Mouse (Mus musculus) cerebellum, postnatal 36 days (tissue): ENCODE data around the gene Egflam.

Experiments
- DNase-seq, 2 experiments: peaks; one replicate each; pipeline ENCODE4 v3.0.0; 2021 to 2022; ENCODE audit warnings: mixed read lengths in 2 of 2

Gene Egflam

GRCm38 (mm10) chr15:7397818-7398608, at the start of gene Egflam:
TSS of gene Egflam (minus strand) at chr15:7398395.
- DNase-seq, result no peak

- DNase-seq, result no peak
These were observed 45.5 kb upstream of the Egflam start for GRCm38 (mm10) chr15:7443396-7444315.

DNA sequence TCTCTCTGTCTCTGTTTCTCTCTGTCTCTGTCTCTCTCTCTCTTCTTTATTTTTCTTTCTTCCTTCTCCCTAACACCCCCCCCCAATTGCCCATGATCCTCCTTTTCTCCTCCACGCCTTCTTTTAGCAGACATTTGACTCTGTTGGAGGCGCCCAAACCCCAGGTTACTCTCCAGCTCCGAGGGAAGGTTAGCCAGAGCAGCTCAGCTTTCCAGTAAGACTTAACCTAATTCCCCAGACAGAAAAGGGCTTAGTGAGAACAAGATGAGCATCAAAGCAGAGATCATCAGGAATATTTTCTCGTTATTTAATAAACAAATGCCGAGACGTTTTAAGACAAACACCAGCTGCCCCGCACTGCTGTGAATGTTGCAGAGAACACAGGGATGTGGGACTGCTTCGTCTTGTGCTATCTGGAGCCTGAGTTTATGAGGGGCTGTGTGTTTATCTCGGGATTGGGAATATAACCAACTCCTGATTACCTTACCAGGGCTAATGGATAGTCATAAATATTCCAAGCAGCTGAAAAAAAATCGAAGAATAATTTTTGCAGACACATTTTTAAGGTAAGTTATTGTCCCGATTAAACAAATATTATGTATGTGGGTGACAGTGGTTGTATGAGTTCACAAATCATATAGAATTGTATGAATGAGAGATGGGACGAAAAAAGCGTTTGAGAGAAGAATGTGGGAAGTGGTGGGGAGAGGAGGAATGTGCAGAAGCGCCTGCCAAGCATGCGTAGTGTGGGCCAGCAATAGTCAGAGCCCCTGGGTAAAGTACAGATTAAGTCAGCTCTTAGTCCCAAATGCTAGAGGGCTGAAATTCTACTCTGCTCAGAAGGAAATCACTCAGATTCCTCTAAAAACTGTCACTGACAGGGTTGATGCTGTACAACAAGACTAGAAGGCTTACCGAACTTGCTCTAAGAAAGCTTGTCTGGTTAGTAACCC, 44.2 kb upstream of the Egflam start:
- DNase-seq, result no peak

DNA sequence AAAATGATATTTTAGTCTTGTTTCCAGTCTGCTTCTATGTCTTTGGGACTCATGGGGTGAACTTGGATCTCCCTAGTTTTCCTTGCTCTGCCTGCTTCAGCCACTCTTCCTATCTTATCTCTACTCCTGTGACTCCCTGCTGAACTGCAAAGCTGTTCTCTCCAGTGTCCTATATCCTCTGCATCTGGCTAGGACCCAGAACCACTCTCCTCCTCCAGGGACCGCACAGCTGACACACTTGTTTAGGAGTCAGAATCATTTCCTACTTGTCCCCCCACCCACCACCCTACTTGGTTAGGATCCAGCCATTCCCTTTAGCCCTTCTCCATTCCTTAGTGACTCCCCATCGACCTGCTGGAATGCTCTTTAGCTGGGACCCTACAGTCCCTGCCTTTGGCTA, 26.1 kb upstream of the Egflam start:
- DNase-seq, result no peak

DNA sequence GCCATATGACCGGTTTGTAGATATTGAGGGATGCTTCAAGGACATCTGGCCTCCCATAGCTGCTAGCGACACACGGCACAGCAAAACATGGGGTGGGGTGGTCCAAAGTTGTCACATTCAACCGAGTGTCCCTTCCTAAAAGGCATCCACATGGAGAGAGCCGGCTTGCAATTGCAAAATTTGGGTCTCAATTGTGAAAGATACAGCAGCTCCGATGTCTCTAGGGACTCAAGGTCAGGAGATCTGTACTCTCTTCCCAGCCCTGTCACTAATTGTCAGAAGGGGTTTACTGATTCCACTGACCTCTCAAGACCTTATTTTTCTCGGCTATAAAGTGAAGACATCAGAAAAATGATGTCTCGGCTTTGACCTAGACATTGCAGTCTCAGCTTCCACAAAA, 6.3 kb upstream of the Egflam start:
- DNase-seq, result no peak

- DNase-seq, result no peak
These were observed 680 bp upstream of the Egflam start for GRCm38 (mm10) chr15:7398609-7399540.

DNA sequence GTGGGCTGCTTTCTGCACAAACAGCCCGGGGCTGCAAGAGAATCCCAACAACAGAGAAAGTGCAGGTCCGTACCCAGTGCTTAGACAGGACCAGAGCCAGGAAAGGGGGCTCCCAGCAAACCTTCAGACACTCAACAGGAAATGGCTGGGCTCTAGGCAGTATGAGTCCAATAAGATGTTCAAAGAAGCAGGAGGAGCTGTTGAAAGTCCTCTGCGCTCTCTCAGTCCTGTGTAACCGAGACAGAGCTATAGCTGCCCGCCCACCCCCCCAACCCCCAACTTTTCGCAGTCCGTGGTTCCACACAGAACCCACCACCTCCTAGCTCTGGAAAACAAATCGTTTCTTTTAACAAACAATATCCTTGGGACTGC, 763 bp downstream of the Egflam start:
- DNase-seq, result no peak

DNA sequence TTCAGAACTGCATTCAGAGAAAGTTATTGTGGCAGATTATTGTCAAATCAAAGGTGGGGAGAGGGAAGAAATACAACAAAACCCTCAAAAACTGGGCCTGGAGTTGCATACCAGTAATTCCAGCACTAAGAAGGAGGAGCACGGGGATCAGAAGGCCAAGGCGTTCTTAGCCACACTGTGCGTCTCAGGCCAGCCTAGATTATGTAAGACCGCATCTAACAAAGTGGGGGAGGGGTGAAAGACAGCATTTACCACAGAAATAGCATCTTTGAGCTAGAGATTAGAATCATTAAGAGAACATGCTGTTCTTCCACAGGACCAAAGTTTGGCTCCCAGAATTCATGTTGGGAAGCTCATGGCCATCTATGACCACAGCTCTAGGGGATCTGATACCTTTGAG, 14.8 kb downstream of the Egflam start:
- no peak for DNase-seq

- DNase-seq, result no peak
These were observed 15.7 kb downstream of the Egflam start for GRCm38 (mm10) chr15:7382457-7382856.

DNA sequence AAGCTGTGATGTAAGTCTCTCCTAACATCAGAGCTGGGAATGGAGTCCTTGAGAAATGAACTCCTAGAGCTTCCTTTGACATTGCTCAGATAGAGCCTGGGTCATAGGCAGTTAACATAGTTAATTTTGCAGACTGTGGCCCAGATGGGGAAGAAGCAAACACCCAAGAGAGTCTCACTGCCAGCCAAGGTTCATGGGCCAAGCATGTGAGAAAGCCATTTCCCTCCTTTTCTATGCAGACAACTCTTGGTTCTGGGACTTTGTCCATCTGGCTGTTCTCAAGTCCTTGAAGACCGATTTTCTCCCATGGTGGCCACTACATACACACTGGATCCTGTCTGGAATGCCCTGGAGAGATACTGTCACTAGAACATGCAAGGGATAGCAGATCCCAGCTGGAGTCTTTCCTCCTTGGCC, 45.6 kb downstream of the Egflam start:
- DNase-seq, result no peak

GRCm38 (mm10) chr15:7340703-7341309, 57.4 kb downstream of the Egflam start:
- DNase-seq, result no peak

DNA sequence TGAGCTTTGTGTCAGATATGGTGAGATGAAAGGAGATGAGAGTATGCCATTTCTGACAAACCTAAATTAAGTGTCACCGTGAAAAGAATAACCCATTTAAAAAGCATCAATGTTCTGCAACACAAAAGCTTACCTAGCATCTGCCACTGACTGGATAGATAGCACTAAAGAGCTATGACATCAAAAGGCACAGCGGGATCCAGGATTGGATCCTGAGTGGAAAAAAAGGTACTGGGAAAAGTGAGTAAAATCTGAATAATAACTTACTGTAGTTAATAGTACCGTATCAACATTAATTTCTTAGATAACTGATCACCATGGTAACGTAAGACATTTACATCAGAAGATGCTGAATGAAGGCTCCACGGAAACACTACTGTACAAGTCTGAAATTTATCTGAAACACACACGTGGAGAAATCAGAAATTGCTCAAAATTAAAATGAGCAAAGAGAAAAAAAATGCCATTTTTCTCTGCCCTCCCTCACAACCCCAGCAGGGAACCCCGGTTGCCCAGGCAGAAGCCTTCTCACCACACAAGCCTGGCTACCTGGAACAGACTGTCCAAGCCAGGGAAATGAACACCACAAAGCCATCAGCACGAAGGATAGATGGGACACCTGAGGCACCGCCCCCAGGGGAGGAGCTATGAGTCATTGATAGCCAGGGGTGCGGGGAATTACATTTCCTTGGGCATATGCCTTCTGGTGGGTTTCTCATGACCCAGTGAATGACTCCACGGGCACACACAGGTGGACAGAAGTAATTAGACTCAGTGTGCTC, 63.5 kb downstream of the Egflam start:
- no peak for DNase-seq

GRCm38 (mm10) chr15:7332875-7333274, 65.3 kb downstream of the Egflam start:
- no peak for DNase-seq

GRCm38 (mm10) chr15:7322599-7323311, 75.4 kb downstream of the Egflam start:
- DNase-seq, result no peak

DNA sequence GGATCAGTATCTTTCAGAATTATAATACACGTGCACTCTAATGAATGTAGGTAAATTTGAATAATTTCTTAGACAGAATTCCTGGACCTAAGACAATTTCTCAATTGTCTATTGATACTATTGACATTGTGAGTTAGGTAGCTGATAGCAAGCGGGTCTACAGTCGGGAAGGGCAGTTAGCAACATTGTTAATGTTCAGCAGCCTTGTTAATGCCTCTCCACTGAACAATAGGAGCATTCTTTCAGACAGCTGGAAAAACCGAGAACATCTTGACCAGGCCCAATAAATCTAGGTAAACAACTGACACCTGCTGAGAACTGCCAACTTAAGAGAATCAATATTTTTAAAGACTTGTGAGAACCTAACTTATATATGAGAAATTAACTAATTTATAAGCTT, 77.3 kb downstream of the Egflam start:
- no peak for DNase-seq

- DNase-seq, result no peak
These were observed 82.7 kb downstream of the Egflam start for GRCm38 (mm10) chr15:7315539-7315938.

DNA sequence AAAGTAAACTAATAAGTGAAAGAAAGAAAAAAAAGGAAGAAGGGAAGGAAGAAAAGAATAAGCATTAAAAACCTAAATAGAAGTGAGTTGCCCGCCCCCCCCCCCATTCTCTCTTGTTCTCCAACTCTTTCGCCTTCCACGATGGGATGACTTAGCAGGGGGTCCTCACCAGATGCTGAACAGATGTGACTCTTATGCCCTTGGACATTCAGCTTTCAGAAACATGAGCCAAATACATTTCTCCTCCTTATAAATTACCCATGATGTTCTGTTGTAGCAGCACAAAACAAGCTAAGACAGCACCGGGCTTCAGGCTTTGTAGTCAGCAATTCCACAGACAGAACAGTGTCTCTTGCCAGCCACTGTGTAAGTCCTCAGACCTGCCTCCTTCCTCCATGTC, 89.5 kb downstream of the Egflam start:
- no peak for DNase-seq

GRCm38 (mm10) chr15:7299892-7300291, 98.3 kb downstream of the Egflam start:
- no peak for DNase-seq

- DNase-seq, result no peak
These were observed 103.0 kb downstream of the Egflam start for GRCm38 (mm10) chr15:7295199-7295598.

- no peak for DNase-seq
These were observed 105.3 kb downstream of the Egflam start for GRCm38 (mm10) chr15:7292854-7293253.
